Mouse (Mus musculus): ENCODE measurements around the gene Kdelr2. TPM values are rescaled to one million over a fixed set of nuclear protein-coding genes. Genes with fewer than 3 reads are reported as not detected.

The Kdelr2 gene
- total and polyA plus RNA-seq, 3 experiments = 80.5 to 94.4 TPM; not detected in 1

- Histone ChIP-seq H3K4me1 (ENCODE audit: control insufficient read depth in 1 of 2, insufficient read depth in 2 of 2, low read length in 2 of 2) (peaks cover 0 to 6% of the 10 kb centered on the region in 2 experiments; a peak in 1 of 4 replicates), H3K27me3 (ENCODE audit: control insufficient read depth in 1 of 2, insufficient read depth in 2 of 2, low read length in 2 of 2) (no peaks in the 10 kb centered on the region), H3K9ac (ENCODE audit: control insufficient read depth, low read depth, low read length, poor library complexity, severe bottlenecking) (no peak overlapping the region), H3K27ac (ENCODE audit: control insufficient read depth, low read depth, low read length) (no peak overlapping the region), H3K36me3 (ENCODE audit: control insufficient read depth in 1 of 2, insufficient read depth in 2 of 2, low read length in 2 of 2) (peaks cover 0 to 4% of the 10 kb centered on the region in 2 experiments; a peak in 2 of 4 replicates), H3K9me3 (replicated peaks; ENCODE audit: insufficient read depth, low read length) (no peaks in the 10 kb centered on the region), H3K4me3 (ENCODE audit: control insufficient read depth in 1 of 2, insufficient read depth in 1 of 2, low read depth in 2 of 2, low read length in 2 of 2) (no peak overlapping the region), H3K79me2 (ENCODE audit: control insufficient read depth, insufficient read depth, low read length, poor library complexity) (no peaks in the 10 kb centered on the region)
- DNase-seq (ENCODE audit: low read depth, low spot score) = no peak
- TF ChIP-seq ETS1 (IDR thresholded peaks at IDR 0.05; ENCODE audit: low read depth, low read length) (no peak), NRF1 (IDR thresholded peaks at IDR 0.05; ENCODE audit: insufficient read depth, low read depth, low read length, poor library complexity, severe bottlenecking) (no peak), TAL1 (IDR thresholded peaks at IDR 0.05; ENCODE audit: low read length) (no peak), GABPA (IDR thresholded peaks at IDR 0.05; ENCODE audit: low read depth, low read length) (no peak), ZMIZ1 (IDR thresholded peaks at IDR 0.05; ENCODE audit: low read depth, low read length) (no peak)
Measured at GRCm38 (mm10) chr5:143363678-143364615, 39.7 kb upstream of the Kdelr2 start.

- DNase-seq (ENCODE audit: low read depth, low spot score) = no peak
- H3K27ac ChIP-seq (ENCODE audit: control insufficient read depth, low read depth, low read length) = no peak overlapping the region
- peaks cover 0 to 4% of the 10 kb centered on the region in 2 experiments; a peak in 2 of 4 replicates for H3K36me3 ChIP-seq (ENCODE audit: control insufficient read depth in 1 of 2, insufficient read depth in 2 of 2, low read length in 2 of 2)
- H3K27me3 ChIP-seq (ENCODE audit: control insufficient read depth in 1 of 2, insufficient read depth in 2 of 2, low read length in 2 of 2) = no peaks in the 10 kb centered on the region
- H3K4me1 ChIP-seq (ENCODE audit: control insufficient read depth in 1 of 2, insufficient read depth in 2 of 2, low read length in 2 of 2) = peaks cover 0 to 6% of the 10 kb centered on the region in 2 experiments; a peak in 1 of 4 replicates
- no peak overlapping the region for H3K9ac ChIP-seq (ENCODE audit: control insufficient read depth, low read depth, low read length, poor library complexity, severe bottlenecking)
- TF ChIP-seq POLR2AphosphoS5 (IDR thresholded peaks at IDR 0.05; ENCODE audit: borderline replicate concordance, low read depth, low read length) = no peak
- no peak for TF ChIP-seq ZKSCAN1 (IDR thresholded peaks at IDR 0.05; ENCODE audit: low read depth, low read length)
- TF ChIP-seq USF2 (IDR thresholded peaks at IDR 0.05; ENCODE audit: borderline replicate concordance in 1 of 2, insufficient read depth in 1 of 2, low read depth in 1 of 2, low read length in 2 of 2) = no peak
- no peak for TF ChIP-seq MAX (IDR thresholded peaks at IDR 0.05; ENCODE audit: low read length)
- no peak for TF ChIP-seq ZC3H11A (IDR thresholded peaks at IDR 0.05; ENCODE audit: low read depth, low read length)
- no peak for TF ChIP-seq EP300 (IDR thresholded peaks at IDR 0.05; ENCODE audit: low read depth in 1 of 2, low read length in 2 of 2)
- TF ChIP-seq E2F4 (IDR thresholded peaks at IDR 0.05; ENCODE audit: borderline replicate concordance, low read depth, low read length) = no peak
- no peak for TF ChIP-seq TAL1 (IDR thresholded peaks at IDR 0.05; ENCODE audit: low read length)
- no peak for TF ChIP-seq CHD2 (IDR thresholded peaks at IDR 0.05; ENCODE audit: low read length)
- H3K79me2 ChIP-seq (ENCODE audit: control insufficient read depth, insufficient read depth, low read length, poor library complexity) = no peaks in the 10 kb centered on the region
- no peak overlapping the region for H3K4me3 ChIP-seq (ENCODE audit: control insufficient read depth in 1 of 2, insufficient read depth in 1 of 2, low read depth in 2 of 2, low read length in 2 of 2)
- no peaks in the 10 kb centered on the region for H3K9me3 ChIP-seq (replicated peaks; ENCODE audit: insufficient read depth, low read length)
Measured at GRCm38 (mm10) chr5:143367931-143368330, 35.7 kb upstream of the Kdelr2 start.

All from MEL (cell line).